Mouse (Mus musculus): Measurements from ENCODE around the gene Cps1. TPM values are rescaled to one million over a fixed set of nuclear protein-coding genes. Genes with fewer than 3 reads are reported as not detected.

Gene Cps1
- total and polyA plus RNA-seq, 2 experiments from 2014 or later, result 0.10 to 2.2 TPM

DNA sequence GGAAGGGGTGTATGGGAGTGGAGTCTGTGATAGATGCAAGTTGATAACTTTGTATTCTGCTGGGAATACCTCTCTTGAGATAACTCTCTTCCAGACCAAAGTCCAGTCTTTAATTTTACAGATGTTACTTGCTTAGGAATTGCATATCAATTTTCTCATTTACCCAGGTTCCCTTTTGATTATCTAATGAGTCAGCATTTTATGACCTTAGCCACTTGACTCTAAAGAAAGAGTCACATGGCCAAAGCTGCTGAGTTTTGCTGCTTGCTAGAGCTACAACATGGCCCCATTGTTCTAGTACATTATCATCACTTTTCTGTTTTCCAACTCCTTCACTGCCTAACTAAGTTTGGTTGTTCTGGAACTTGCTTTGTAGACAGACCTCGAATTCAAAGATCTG lies 153.4 kb downstream of the Cps1 start:
- Histone ChIP-seq H3K9me3 (replicated peaks; ENCODE audit: control insufficient read depth, low read length) (no peaks in the 10 kb centered on the region), H3K4me3 (ENCODE audit: low read depth, low read length) (no peak overlapping the region), H3K27ac (ENCODE audit: low read depth) (no peak overlapping the region), H3K27me3 (ENCODE audit: control insufficient read depth, insufficient read depth, low read length) (no peaks in the 10 kb centered on the region), H3K4me1 (ENCODE audit: control insufficient read depth, insufficient read depth) (no peaks in the 10 kb centered on the region), H3K4me2 (ENCODE audit: low read depth, low read length) (no peak overlapping the region), H3K36me3 (replicated peaks; ENCODE audit: control insufficient read depth, insufficient read depth, low read length) (no peaks in the 10 kb centered on the region), H3K9ac (replicated peaks; ENCODE audit: low read depth, low read length) (no peak overlapping the region)
- TF ChIP-seq EP300 (IDR thresholded peaks at IDR 0.05; ENCODE audit: low read depth) (no peak), CTCF (IDR thresholded peaks at IDR 0.05; ENCODE audit: low read depth) (no peak)
- WGBS, result 68% methylated on average over 1 of the region's 1 CpGs
- DNase-seq (ENCODE audit: low spot score) (no peak), ATAC-seq (ENCODE audit: insufficient read depth, low read depth) (no peak)

Other genes with a start within 250 kb of the Cps1 start
- 128 and 160 TPM in 2 replicates for gene Myl1, start 177.6 kb upstream of the Cps1 start, total RNA-seq (2014; rRNA removed; ENCODE audit: low replicate concordance)
- gene Myl1, start 177.6 kb upstream of the Cps1 start, polyA plus RNA-seq (2015; fragmentation: Nextera tagmentation; extraction: Ambion mirVana), result 388 and 459 TPM in 2 replicates
- 33.8 and 81.8 TPM in 2 replicates for gene Lancl1, start 84.2 kb upstream of the Cps1 start, total RNA-seq (2014; rRNA removed; ENCODE audit: low replicate concordance)
- 50.5 and 55.7 TPM in 2 replicates for gene Lancl1, start 84.2 kb upstream of the Cps1 start, polyA plus RNA-seq (2015; fragmentation: Nextera tagmentation; extraction: Ambion mirVana)